In the genomic region with DNA sequence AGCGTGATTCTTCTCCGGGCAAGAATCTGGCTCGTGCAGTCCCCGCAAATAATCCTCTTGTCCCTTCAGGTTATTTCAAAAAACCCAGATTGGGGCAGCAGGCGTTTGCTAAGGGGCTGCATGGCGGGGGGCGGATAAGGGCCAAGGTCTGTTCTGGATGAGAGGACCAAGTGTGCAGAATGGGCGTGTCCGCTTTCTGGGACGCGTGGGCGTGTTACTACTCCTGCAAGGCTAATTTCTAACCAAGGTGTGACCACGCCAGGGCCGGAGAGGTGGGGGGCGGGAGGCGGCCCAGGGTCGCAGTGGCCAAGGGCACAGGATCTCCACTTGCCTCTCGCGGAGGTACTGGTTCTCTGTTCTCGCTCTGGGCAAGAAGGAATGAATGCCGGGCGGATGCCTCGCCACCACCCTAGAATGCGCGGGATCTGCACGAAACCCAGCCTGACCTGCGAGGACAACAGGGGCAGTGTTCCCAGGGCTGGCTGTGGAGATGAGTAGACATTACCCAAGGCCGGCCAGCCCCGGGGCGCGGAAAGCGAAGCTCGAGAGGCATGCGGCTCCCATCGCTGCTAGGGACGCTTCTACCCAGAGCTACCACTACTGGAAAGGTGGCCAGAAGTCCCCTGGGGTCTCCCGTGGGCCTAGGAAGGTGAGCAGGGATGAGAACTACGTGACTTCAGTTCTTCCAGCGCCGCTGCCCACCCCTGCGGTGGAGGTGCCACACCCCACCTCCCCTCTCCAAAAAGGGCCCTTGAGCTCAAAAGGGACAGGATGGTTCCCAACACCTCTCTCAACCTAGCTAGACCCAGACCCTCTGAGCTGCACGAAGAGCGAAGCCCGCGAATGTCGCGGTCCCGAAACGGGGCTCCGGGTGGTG, we compare ENCODE assay signal across 7 mouse cellular contexts. TPM values are rescaled to one million over a fixed set of nuclear protein-coding genes. Genes with fewer than 3 reads are reported as not detected.
A peak's percentile ranks its signal among the peaks of the same experiment; 100 is the strongest.
DNase-seq lines count a peak whose midpoint lies in the region; ATAC-seq and TF ChIP-seq lines count a peak whose summit lies in the region.

No protein-coding gene starts in this region.

- no peak overlapping the region for H3K27ac ChIP-seq in lung, embryonic 15.5 days
- H3K27ac ChIP-seq in embryonic facial prominence, embryonic 15.5 days (replicated peaks) = no peak overlapping the region
- no peak overlapping the region for H3K27ac ChIP-seq in intestine, embryonic 15.5 days
- H3K27ac ChIP-seq in olfactory bulb, adult 2 months (ENCODE audit: insufficient read depth, low read depth, low read length) = no peak overlapping the region

- peak overlapping the region; percentile 96 for H3K4me2 ChIP-seq in lung, embryonic 15.5 days
- peak overlapping the region; percentile 97 for H3K4me2 ChIP-seq in embryonic facial prominence, embryonic 15.5 days (replicated peaks)
- H3K4me2 ChIP-seq in intestine, embryonic 15.5 days (replicated peaks) = peak overlapping the region; percentile 100

- peaks cover 13% of the 10 kb centered on the region for H3K4me1 ChIP-seq in lung, embryonic 15.5 days
- H3K4me1 ChIP-seq in embryonic facial prominence, embryonic 15.5 days = peaks cover 16% of the 10 kb centered on the region
- H3K4me1 ChIP-seq in intestine, embryonic 15.5 days (replicated peaks) = peaks cover 15% of the 10 kb centered on the region
- peaks cover 18% of the 10 kb centered on the region for H3K4me1 ChIP-seq in olfactory bulb, adult 2 months (ENCODE audit: control insufficient read depth, insufficient read depth, low read length)

- no peaks in the 10 kb centered on the region for H3K9me3 ChIP-seq in lung, embryonic 15.5 days
- H3K9me3 ChIP-seq in embryonic facial prominence, embryonic 15.5 days (replicated peaks) = no peaks in the 10 kb centered on the region
- no peaks in the 10 kb centered on the region for H3K9me3 ChIP-seq in intestine, embryonic 15.5 days

- H3K9ac ChIP-seq in lung, embryonic 15.5 days = no peak overlapping the region
- no peak overlapping the region for H3K9ac ChIP-seq in embryonic facial prominence, embryonic 15.5 days
- 0 out of 2 replicates have a peak overlapping the region, but pooled peaks have one; percentile 54 for H3K9ac ChIP-seq in intestine, embryonic 15.5 days

- WGBS in lung, embryonic 15.5 days = 6% methylated on average over 50 of the region's 50 CpGs
- WGBS in embryonic facial prominence, embryonic 15.5 days = 6% methylated on average over 50 of the region's 50 CpGs
- WGBS in intestine, embryonic 15.5 days = 6% methylated on average over 50 of the region's 50 CpGs
- 7% methylated on average over 50 of the region's 50 CpGs for WGBS in olfactory bulb, adult 2 months

- peak overlapping the region; percentile 50 for H3K4me3 ChIP-seq in lung, embryonic 15.5 days
- peak overlapping the region; percentile 58 for H3K4me3 ChIP-seq in embryonic facial prominence, embryonic 15.5 days (replicated peaks)
- peak overlapping the region; percentile 64 for H3K4me3 ChIP-seq in intestine, embryonic 15.5 days (replicated peaks)
- peak overlapping the region; percentile 58 for H3K4me3 ChIP-seq in olfactory bulb, adult 2 months (ENCODE audit: insufficient read depth, low read depth, low read length)

- no peak for DNase-seq in lung, adult 18-20 months
- DNase-seq in right cerebral cortex, postnatal 4 days = no peak
- no peak for DNase-seq in frontal cortex, postnatal 14 days (ENCODE audit: low spot score in 2 of 2)

- TF ChIP-seq POLR2A in olfactory bulb, adult 2 months (IDR thresholded peaks at IDR 0.05; ENCODE audit: insufficient read depth, low read depth, low read length) = no peak

- no peak for TF ChIP-seq CTCF in olfactory bulb, adult 2 months (IDR thresholded peaks at IDR 0.05; ENCODE audit: insufficient read depth, low read depth, low read length)

- H3K36me3 ChIP-seq in lung, embryonic 15.5 days = no peaks in the 10 kb centered on the region
- H3K36me3 ChIP-seq in embryonic facial prominence, embryonic 15.5 days = no peaks in the 10 kb centered on the region
- no peaks in the 10 kb centered on the region for H3K36me3 ChIP-seq in intestine, embryonic 15.5 days

- H3K27me3 ChIP-seq in lung, embryonic 15.5 days = peaks cover 63% of the 10 kb centered on the region
- peaks cover 57% of the 10 kb centered on the region for H3K27me3 ChIP-seq in embryonic facial prominence, embryonic 15.5 days
- peaks cover 60% of the 10 kb centered on the region for H3K27me3 ChIP-seq in intestine, embryonic 15.5 days (replicated peaks)

- no peak for ATAC-seq in lung, embryonic 15.5 days (ENCODE audit: borderline replicate concordance, extremely low read depth, low FRiP score, low TSS enrichment)
- ATAC-seq in embryonic facial prominence, embryonic 15.5 days (ENCODE audit: insufficient number of reproducible peaks, low FRiP score, low TSS enrichment, low read depth) = no peak
- no peak for ATAC-seq in intestine, embryonic 15.5 days

RNA-seq across cellular contexts. Expression of a gene that starts 10.3 kb away (rescaled TPM):
- 0.68 and 0.69 TPM in 2 replicates for polyA plus RNA-seq in lung, embryonic 15.5 days (2015; fragmentation: Nextera tagmentation; extraction: Ambion mirVana)
- polyA plus RNA-seq in embryonic facial prominence, embryonic 15.5 days (2015; fragmentation: Nextera tagmentation; extraction: Ambion mirVana) = 0.73 and 1.2 TPM in 2 replicates
- 0.44 and 0.67 TPM in 2 replicates for polyA plus RNA-seq in intestine, embryonic 15.5 days (2015; fragmentation: Nextera tagmentation; extraction: Ambion mirVana)
- polyA plus RNA-seq in olfactory bulb, adult 2 months (2012; ENCODE audit: insufficient read depth, insufficient read length, low replicate concordance, missing spikeins) = not detected in 2 replicates
